Mouse (Mus musculus) frontal cortex, adult 2 months (tissue): ENCODE measurements around the gene Tmub1. TPM values are rescaled to one million over a fixed set of nuclear protein-coding genes. Genes with fewer than 3 reads are reported as not detected.

Source experiments
- DNase-seq, 2 experiments: peaks; one replicate each; pipeline ENCODE4 v3.0.0; 2022; ENCODE audit warnings: low spot score in 1 of 2; ENCODE audit errors: extremely low spot score in 1 of 2
- polyA plus RNA-seq: library from polyadenylated mRNA; depleted of rRNA; stranded (reverse); fragments of >200 nt; gene quantifications from 2 replicates; pipeline ENCODE4 v1.2.3, GENCODE M21; 2012

The Tmub1 gene
- polyA plus RNA-seq, 1 experiment, result 42.7 TPM

DNA sequence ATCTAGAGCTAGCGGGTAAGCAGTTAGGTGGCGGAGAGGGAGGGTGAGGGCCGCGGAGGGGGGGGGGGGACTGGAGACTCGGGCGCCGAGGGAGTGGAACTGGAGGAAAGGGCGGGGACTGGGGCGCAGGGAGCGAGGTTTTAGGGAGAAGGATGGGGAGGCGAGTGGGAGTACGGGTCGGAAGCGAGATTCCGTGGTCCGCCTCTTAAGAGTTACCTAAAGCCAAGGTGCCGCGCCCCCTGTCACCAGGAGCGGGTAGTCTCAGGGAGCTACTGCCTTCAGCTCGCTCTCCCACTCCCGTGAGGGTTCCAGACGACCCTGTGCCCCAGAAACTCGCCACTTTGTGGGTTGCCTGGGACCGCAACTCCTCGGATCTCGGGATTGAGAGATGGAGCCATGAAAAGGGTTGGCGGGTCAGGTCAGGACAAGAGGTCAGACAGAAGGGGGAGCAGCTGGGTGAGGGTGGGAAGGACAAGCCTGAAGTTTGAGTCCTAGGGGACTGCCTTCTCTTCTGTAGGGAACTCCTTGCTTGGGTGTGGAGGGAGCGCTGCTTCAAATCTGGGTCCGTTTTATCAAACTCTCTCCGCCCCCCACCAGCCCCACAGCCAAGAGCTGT is 22.1 kb downstream of the Tmub1 start:
- DNase-seq, result peak in 1 of 2 experiments; percentile 38

DNA sequence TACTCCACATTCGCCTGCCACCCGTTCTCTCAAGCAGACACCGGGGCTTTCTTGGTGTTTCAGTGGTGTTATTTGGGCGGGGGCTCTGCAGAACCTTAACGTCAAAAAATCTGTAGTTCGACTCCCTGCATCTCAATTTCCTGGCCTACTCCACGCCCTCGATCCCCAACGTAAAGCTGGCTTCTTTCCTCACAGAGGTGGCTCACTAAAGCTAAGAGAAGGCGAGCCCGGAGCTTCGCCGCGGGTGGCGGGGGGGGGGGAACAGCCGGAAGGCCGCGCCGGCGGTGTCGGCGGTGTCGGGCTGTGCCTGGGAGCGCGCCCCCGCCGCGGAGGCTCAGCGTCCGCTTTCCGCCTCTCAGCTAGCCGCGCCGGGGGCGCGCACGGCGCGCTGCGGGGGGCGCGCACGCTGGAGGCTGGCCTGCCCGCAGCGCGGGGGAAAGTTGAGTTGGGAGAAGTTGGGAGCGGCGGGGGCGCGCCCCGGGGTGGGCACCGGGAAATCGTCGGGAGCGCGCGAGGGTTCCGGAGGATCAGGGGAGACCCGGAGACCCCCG is 22.7 kb downstream of the Tmub1 start:
- DNase-seq, result peak in 1 of 2 experiments; percentile 61

DNA sequence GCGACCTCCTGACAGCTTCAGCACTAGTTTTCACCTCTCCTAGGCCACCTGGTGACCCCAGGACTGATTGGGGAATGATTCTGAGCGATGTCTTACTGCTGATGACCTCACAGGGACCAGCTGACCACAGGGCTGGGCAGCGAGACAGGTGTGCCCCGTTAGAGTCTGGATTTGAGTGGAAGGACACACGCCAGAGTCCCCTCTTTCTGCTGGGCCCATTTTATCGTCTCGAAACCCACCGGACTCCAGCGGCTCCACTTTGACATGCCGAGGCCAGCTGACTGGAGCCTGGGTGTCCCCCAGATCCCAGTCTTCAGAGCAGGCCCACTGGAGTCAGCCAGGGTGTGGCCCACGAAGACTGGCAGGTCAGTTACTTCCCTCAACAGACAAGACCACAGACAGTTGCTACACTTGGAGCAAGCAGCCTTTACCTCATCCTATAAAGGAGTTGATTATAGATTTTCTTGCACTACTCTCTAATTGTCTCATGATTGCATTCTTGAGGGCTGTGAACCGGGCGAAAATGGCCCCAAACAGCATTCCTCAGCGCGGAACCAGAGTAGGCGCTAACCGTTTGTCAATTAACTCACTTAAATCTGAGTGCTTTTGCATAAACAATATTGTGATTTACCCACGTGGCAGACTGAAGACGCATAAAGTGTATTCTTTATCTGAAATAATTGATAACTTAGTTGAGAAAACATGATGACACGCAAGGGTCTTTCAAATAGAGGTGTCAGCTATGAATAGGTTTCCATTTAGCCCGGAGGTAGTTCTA is 23.5 kb downstream of the Tmub1 start:
- DNase-seq, result no peak

GRCm38 (mm10) chr5:24423129-24424003 is 24.3 kb downstream of the Tmub1 start, which contains the start of the genes Cdk5 and Slc4a2:
Gene Cdk5 (minus strand): TSS chr5:24423530.
Gene Slc4a2 (plus strand): TSS chr5:24423837.
- DNase-seq, result peak; percentile 100

- DNase-seq, result no peak
Observed at GRCm38 (mm10) chr5:24420381-24420780, 27.3 kb downstream of the Tmub1 start.

- DNase-seq, result no peak
Observed at GRCm38 (mm10) chr5:24417587-24417986, 30.1 kb downstream of the Tmub1 start.

GRCm38 (mm10) chr5:24416222-24416736 is 31.4 kb downstream of the Tmub1 start:
- peak in 1 of 2 experiments; percentile 86 for DNase-seq

DNA sequence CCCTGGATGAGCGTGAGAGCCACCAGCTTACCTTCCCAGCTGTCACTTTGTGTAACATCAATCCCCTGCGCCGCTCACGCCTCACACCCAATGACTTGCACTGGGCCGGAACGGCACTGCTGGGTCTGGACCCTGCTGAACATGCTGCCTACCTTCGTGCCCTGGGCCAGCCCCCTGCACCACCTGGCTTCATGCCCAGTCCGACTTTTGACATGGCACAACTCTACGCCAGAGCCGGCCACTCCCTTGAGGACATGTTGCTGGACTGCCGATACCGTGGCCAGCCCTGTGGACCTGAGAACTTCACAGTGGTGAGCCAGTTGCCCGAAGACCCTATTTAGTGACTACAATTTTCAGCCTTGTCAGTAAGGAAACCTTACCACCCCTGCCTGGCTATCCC is 33.7 kb downstream of the Tmub1 start:
- DNase-seq, result no peak

DNA sequence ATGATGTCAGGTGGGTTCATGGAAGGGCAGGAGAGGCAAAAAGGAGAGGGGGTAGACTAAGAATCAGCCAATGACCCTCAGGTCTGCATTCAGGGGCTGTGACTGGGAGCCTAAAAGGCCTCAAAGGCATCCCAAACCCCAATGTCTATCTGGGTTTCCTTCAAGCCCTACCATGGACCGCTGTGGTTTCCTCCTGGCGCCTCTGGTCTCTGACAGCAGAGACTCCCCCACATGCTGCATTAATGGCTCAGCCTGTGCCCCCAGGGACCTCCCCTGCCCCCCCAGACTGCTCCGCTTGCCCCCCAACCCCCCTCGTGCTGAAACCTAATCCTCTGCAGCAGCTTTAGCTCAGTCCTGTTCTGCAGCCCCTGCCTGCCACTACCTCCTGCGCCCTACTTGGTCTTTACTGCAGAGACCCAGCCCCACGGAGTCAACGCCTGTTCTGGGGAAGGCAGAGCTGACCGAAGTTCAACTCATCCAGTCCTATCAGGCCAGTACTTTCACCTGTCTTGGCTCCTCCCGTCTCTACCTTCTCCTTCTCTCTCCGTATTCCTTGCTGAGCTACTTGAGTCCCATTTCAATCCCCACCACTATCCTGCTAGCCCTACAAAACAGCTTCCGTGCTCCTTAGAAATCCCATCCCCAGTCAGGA is 34.5 kb downstream of the Tmub1 start, which contains the start of gene Asic3:
Gene Asic3 (plus strand): TSS at position 351 of the 652 bp plus-strand sequence.
- no peak for DNase-seq

DNA sequence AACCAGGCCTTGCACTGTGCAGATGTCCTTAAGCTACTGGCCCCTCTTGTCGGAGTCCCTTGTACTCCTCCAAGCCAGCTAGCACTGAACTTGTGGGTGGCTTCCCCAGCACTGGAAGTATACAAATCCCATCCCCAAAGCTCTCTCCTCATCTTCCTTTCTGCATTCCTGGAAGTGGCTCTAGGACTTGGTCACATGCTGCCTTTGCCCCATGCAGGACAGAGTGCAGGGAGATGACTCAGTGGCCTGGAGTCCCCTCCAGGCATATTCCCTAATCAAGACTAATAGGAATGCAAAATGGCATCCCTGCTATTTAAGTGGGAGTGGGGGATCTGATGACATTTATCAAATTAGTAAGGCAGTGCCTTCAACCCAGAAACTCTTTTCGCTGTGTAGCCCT is 35.6 kb downstream of the Tmub1 start:
- DNase-seq, result no peak

DNA sequence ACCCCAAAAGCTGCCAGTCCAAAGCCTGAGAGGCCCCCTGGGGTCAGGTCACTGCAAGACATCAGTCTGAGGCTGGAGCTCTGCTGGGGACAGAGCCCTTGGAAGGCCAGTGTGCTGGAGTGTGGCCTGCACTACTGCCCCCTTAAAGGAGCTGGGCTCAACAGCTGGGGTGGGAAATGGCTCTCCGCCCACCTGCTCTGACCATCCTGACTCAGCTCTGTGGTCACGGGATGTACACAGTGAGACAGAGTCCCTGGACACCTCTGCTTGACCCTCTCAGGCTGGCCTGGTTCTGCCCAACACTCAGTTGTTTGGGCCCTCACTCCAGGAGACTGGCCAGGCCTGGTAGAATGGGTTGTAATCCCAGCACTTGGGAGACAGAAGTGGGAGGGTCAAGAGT is 38.2 kb downstream of the Tmub1 start:
- no peak for DNase-seq

- no peak for DNase-seq
Observed at GRCm38 (mm10) chr5:24408651-24409050, 39.0 kb downstream of the Tmub1 start.

- DNase-seq, result no peak
Observed at GRCm38 (mm10) chr5:24405389-24405876, 42.2 kb downstream of the Tmub1 start.

- no peak for DNase-seq
Observed at GRCm38 (mm10) chr5:24404594-24405360, 42.9 kb downstream of the Tmub1 start.

GRCm38 (mm10) chr5:24401969-24402368 is 45.7 kb downstream of the Tmub1 start:
- DNase-seq, result no peak

GRCm38 (mm10) chr5:24400911-24401605 is 46.6 kb downstream of the Tmub1 start:
- DNase-seq, result no peak

DNA sequence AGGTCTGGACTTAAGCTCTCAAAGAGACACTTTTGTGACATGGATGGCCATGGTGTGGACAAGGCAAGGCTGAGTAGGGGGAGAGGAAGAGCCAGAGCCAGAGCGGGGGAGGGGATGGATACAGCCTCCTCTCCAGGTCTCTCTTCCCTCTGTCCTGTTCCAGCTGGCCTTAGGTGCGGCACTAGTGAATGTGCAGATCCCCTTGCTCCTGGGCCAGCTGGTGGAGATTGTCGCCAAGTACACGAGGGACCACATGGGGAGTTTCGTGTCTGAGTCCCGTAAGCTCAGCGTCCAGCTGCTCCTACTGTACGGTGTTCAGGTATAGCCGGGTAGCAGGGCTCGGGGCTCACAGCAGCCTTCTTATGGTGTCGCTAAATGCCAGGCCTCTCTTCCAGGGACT is 47.3 kb downstream of the Tmub1 start:
- DNase-seq, result no peak

GRCm38 (mm10) chr5:24399686-24400085 is 48.0 kb downstream of the Tmub1 start:
- DNase-seq, result no peak
